Comparison of ENCODE assay signal across 17 mouse cellular contexts in the genomic region with DNA sequence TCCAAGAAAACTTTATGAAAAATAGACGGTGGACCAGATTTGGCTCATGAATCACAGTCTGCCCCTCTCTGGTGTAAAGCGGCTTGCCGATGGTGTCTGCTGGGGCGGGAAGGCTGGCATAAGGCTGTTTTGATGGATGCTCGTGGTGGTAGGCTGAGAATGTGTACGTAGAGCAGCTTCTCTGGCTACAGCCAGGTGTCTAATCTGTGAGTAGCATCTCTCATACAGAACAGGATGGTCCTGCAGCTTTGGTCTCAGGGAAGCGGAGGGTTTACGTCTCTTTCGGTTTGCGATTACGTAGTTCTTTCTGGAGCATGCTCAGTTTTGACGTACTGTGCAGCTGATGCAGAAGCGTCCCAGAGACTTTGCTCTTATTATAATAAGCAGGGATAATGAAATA.
DNase-seq lines count a peak whose midpoint lies in the region.
"Had no signal": no experiment of that assay in that cellular context is flagged by ENCODE, and none has a peak within 500 bp of the region (broad histone marks: within the 10 kb centered on the region; RNA-seq: fewer than 3 reads in every experiment).

No protein-coding gene starts in this region.

- intact Hi-C loops in left cerebral cortex, postnatal 36 days (cut with DNase I) = no loop called here

- peak; percentile 14 for DNase-seq in layer of hippocampus, adult 11-12 months (ENCODE audit: low spot score)
- DNase-seq in layer of hippocampus, postnatal 10 days (ENCODE audit: low spot score in 2 of 2) = no peak
- DNase-seq in right cerebral cortex, adult 2 months (ENCODE audit: low spot score in 2 of 2) = peak; percentile 20 to 44
- no peak for DNase-seq in right cerebral cortex, postnatal 14 days
- peak; percentile 15 to 31 for DNase-seq in layer of hippocampus, adult 8-10 months (ENCODE audit: low spot score in 2 of 2)
- DNase-seq in left cerebral cortex, postnatal 36 days (ENCODE audit: low spot score in 2 of 2) = peak; percentile 25 to 30
- DNase-seq in heart, adult 9 months (ENCODE audit: low spot score in 2 of 2) = no peak
- no peak for DNase-seq in ovary, postnatal 36 days (ENCODE audit: low spot score)
- DNase-seq: adrenal gland, postnatal 14 days; cerebellum, adult 11-12 months; forebrain, postnatal 0 days; gastrocnemius, adult 2 months; kidney, adult 2 months; kidney, postnatal 4 days; liver, postnatal 0 days; lung, postnatal 36 days; thymus, postnatal 4 days had no signal

Comparison
In these comparisons a context has a peak if more than half of its experiments do, and no peak if none do; other contexts are left out.
1. DNase-seq: peak in layer of hippocampus, adult 11-12 months (single experiment), right cerebral cortex, adult 2 months (2 of 2), layer of hippocampus, adult 8-10 months (2 of 2) and left cerebral cortex, postnatal 36 days (2 of 2); none in layer of hippocampus, postnatal 10 days (0 of 2), right cerebral cortex, postnatal 14 days (single experiment), heart, adult 9 months (0 of 2) and ovary, postnatal 36 days (single experiment).